Mouse (Mus musculus) ES-E14 (cell line): ENCODE data around the gene Csrnp3. TPM values are rescaled to one million over a fixed set of nuclear protein-coding genes. Genes with fewer than 3 reads are reported as not detected.

Source experiments
- DNase-seq: peaks from one replicate; pipeline ENCODE4 v3.0.0-alpha.2; 2013; ENCODE audit warnings: low read depth, low spot score
- H3K27ac ChIP-seq: 2 replicates; pipeline ENCODE4 v1.5.1; 2012; ENCODE audit warnings: low read depth, mild to moderate bottlenecking, low read length, moderate library complexity, mixed read lengths; ENCODE audit not compliant: poor library complexity, insufficient read depth, severe bottlenecking
- H3K36me3 ChIP-seq: 2 replicates; pipeline ENCODE4 v1.6.1; 2012; ENCODE audit warnings: mild to moderate bottlenecking, low read length, moderate library complexity, mixed read lengths; ENCODE audit not compliant: control insufficient read depth, poor library complexity, insufficient read depth, severe bottlenecking
- H3K4me1 ChIP-seq, 2 experiments: fragments of 150-350 bp in 1 of 2; sonication (generic) in 1 of 2; 2 replicates each; pipeline ENCODE4 v1.6.1; 2012; ENCODE audit warnings: low read length in 2 of 2, mild to moderate bottlenecking in 1 of 2, mixed read lengths in 1 of 2; ENCODE audit not compliant: control insufficient read depth in 2 of 2, insufficient read depth in 2 of 2, poor library complexity in 1 of 2
- H3K4me3 ChIP-seq, 2 experiments: fragments of 150-350 bp in 1 of 2; sonication (generic) in 1 of 2; 2 replicates each; pipeline ENCODE4 v1.5.1; 2012; ENCODE audit warnings: low read length in 2 of 2, low read depth in 1 of 2, mild to moderate bottlenecking in 1 of 2, mixed read lengths in 1 of 2; ENCODE audit not compliant: insufficient read depth in 1 of 2, poor library complexity in 1 of 2, severe bottlenecking in 1 of 2
- H3K9ac ChIP-seq: 2 replicates; pipeline ENCODE4 v1.6.1; 2012; ENCODE audit warnings: low read depth, mild to moderate bottlenecking, low read length, mixed read lengths; ENCODE audit not compliant: poor library complexity, insufficient read depth, severe bottlenecking
- H3K9me3 ChIP-seq: fragments of 150-350 bp; sonication (generic); 2 replicates; pipeline ENCODE4 v1.6.1; 2012; ENCODE audit warnings: low read depth, mild to moderate bottlenecking, low read length; ENCODE audit not compliant: control insufficient read depth, insufficient read depth
- CHD2 ChIP-seq: IDR thresholded peaks from 2 replicates; pipeline ENCODE4 v1.6.1; 2014; ENCODE audit warnings: mild to moderate bottlenecking, low read depth, low read length, inconsistent platforms
- HCFC1 ChIP-seq: IDR thresholded peaks from 2 replicates; pipeline ENCODE4 v1.6.1; 2012; ENCODE audit warnings: low read length, inconsistent platforms, borderline replicate concordance; ENCODE audit not compliant: insufficient read depth
- MAFK ChIP-seq: IDR thresholded peaks from 2 replicates; pipeline ENCODE4 v1.6.1; 2014; ENCODE audit warnings: mild to moderate bottlenecking, low read depth, low read length, inconsistent platforms; ENCODE audit not compliant: insufficient read depth
- ZC3H11A ChIP-seq: IDR thresholded peaks from 2 replicates; pipeline ENCODE4 v1.6.1; 2012; ENCODE audit warnings: low read depth, mild to moderate bottlenecking, inconsistent platforms, low read length, borderline replicate concordance
- ZNF384 ChIP-seq: IDR thresholded peaks from 2 replicates; pipeline ENCODE4 v1.6.1; 2012; ENCODE audit warnings: low read depth, low read length, inconsistent platforms
- in situ Hi-C, 2 experiments: fragments of 600-800 bp; cut with MboI; formaldehyde crosslinking; loops; one replicate each; pipeline ENCODE4 v1.15.1; 2025; ENCODE audit warnings: low sequenced_read_pairs in 2 of 2, inconsistent platforms in 1 of 2; ENCODE audit not compliant: unreplicated experiment in 2 of 2
- total RNA-seq: library from RNA; depleted of rRNA; stranded (reverse); fragments of 300-350 nt; gene quantifications from 2 replicates; pipeline ENCODE4 v1.2.3, GENCODE M21; 2012

Csrnp3 gene
- total RNA-seq, 1 experiment, result 4.3 TPM

DNA sequence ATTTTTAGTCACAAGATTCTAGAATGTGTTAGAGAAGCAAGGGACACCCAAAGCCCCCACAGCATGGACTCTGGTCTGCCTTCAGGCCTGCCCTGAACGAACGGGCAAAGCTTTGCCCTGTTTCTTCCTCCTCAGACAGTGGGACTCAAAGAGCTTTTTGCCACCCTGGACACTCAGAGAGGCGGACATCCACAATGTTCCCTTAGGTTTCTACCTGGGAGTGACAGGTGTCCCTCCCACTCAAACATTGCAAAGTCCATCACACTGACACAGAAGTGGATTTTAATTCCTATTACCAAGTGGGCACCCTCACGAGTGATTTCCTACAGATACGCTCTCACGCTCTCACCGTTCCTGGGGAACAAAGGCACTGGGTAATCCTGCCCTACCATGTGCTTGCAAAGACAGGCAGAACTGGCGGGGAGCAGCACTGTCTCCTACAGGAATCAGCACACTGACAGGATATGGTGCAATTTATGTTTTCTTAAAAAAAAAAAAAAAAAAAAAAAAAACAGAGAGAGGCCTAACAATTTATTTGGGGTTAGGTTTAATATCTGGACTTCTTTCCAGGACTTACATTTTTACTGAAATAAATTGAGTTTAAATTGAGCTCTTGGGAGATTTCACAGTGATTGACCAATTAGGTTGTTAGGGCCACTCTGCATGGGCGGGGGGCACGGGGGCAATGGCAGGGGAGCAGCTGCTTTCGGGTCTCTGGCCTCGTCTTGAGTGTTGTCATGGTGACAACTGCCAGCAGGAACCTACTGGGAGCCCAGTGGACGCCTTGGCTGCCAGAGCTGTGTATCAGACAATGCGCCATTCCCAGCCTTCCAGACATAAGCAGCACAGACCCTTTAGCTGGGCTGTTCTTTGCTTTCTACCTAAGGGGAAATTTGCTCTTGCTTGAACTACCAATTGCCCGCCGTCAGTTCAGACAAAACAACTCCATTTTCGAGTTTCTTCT is 198.2 kb downstream of the Csrnp3 start:
- H3K9ac ChIP-seq, result no peak overlapping the region
- no peak overlapping the region for H3K27ac ChIP-seq
- no peak for DNase-seq
- in situ Hi-C loops, result loop anchor here in 1 of 2 experiments (25.0 kb wide), 1 partner anchor 631 kb away; no protein-coding TSS in a partner anchor
- TF ChIP-seq ZC3H11A (no peak), ZNF384 (no peak), CHD2 (no peak), MAFK (no peak), HCFC1 (no peak)
- H3K36me3 ChIP-seq, result no peaks in the 10 kb centered on the region; the same call in 1 of the 2 replicates
- no peaks in the 10 kb centered on the region for H3K9me3 ChIP-seq
- no peak overlapping the region for H3K4me3 ChIP-seq
- H3K4me1 ChIP-seq, result peaks cover 0 to 5% of the 10 kb centered on the region in 2 experiments; a peak in 1 of 4 replicates

- H3K4me3 ChIP-seq, result no peak overlapping the region
- no peak overlapping the region for H3K9ac ChIP-seq
- no peak overlapping the region for H3K27ac ChIP-seq
- no peaks in the 10 kb centered on the region; the same call in 1 of the 2 replicates for H3K36me3 ChIP-seq
- TF ChIP-seq HCFC1 (no peak), ZNF384 (no peak), CHD2 (no peak), MAFK (no peak), ZC3H11A (no peak)
- no peak for DNase-seq
- H3K9me3 ChIP-seq, result no peaks in the 10 kb centered on the region
- in situ Hi-C loops, result loop anchor here in 1 of 2 experiments (25.0 kb wide), 1 partner anchor 632 kb away; no protein-coding TSS in a partner anchor
- H3K4me1 ChIP-seq, result peaks cover 0 to 5% of the 10 kb centered on the region in 2 experiments; a peak in 1 of 4 replicates
Observed at GRCm38 (mm10) chr2:66044405-66045089, 199.0 kb downstream of the Csrnp3 start.

DNA sequence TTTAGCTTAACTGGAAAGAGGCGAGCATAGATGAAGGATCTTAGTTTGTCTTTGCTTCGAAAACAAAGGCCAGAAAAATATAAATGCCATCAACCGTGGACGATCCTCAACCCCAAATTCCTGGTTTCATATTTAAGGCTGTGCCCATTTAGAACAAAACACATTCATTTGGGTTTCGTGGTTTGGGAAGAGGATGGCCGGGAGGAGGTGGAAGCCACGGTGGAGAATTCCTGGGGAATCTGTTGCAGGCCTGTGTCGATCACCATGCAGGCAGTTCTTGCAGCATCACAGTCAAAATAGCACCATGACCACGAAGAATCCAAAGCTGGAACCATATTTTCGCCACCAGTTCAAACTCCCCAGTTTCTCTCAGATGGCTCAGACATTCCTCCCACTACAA is 217.7 kb downstream of the Csrnp3 start:
- H3K4me3 ChIP-seq, result no peak overlapping the region
- TF ChIP-seq CHD2, result no peak
- TF ChIP-seq ZNF384, result no peak
- TF ChIP-seq HCFC1, result no peak
- no peak for TF ChIP-seq MAFK
- TF ChIP-seq ZC3H11A, result no peak
- in situ Hi-C loops, result no loop called here
- H3K27ac ChIP-seq, result no peak overlapping the region
- no peaks in the 10 kb centered on the region for H3K9me3 ChIP-seq
- H3K9ac ChIP-seq, result no peak overlapping the region
- no peaks in the 10 kb centered on the region for H3K4me1 ChIP-seq
- H3K36me3 ChIP-seq, result no peaks in the 10 kb centered on the region
- DNase-seq, result no peak

DNA sequence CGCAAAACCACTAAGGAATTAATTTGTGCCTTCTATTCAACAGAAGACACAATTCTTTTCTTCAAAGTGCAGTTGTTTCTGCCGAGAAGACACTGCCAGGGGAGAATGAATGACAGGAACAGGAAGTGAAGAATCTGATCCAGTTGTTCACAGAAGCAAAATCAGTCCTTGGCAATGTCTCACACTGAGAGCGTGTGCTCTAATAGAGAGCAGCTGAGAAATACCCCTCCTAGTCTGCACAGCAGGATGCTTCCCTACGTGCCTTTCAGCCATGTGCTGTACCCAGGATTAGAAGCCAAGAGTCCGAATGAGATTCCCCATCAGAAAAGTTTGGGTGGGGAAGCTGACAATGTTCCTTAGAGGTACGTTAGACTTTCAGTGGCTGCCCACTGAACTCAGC is 223.9 kb downstream of the Csrnp3 start:
- in situ Hi-C loops, result no loop called here
- no peak overlapping the region for H3K9ac ChIP-seq
- no peaks in the 10 kb centered on the region for H3K36me3 ChIP-seq
- DNase-seq, result no peak
- no peak overlapping the region for H3K27ac ChIP-seq
- H3K4me1 ChIP-seq, result no peaks in the 10 kb centered on the region
- no peaks in the 10 kb centered on the region for H3K9me3 ChIP-seq
- H3K4me3 ChIP-seq, result no peak overlapping the region
- TF ChIP-seq MAFK (no peak), HCFC1 (no peak), ZNF384 (no peak)
